Mouse (Mus musculus) bone marrow macrophage, adult 2 months (primary cell): Measurements from ENCODE around the gene Nfe2l2. TPM values are rescaled to one million over a fixed set of nuclear protein-coding genes. Genes with fewer than 3 reads are reported as not detected.
A peak's percentile ranks its signal among the peaks of the same experiment; 100 is the strongest.

Source experiments
- H3K27ac ChIP-seq: 2 replicates; pipeline ENCODE4 v1.5.1; 2012; ENCODE audit warnings: low read depth, low read length; ENCODE audit not compliant: insufficient read depth
- H3K4me1 ChIP-seq: 2 replicates; pipeline ENCODE4 v1.6.1; 2012; ENCODE audit warnings: low read length; ENCODE audit not compliant: control insufficient read depth, insufficient read depth
- H3K4me3 ChIP-seq: 2 replicates; pipeline ENCODE4 v1.5.1; 2012; ENCODE audit warnings: mild to moderate bottlenecking, low read length, moderate library complexity; ENCODE audit not compliant: insufficient read depth
- CTCF ChIP-seq: IDR thresholded peaks from 2 replicates; pipeline ENCODE4 v1.5.1; 2012; ENCODE audit warnings: low read depth, mild to moderate bottlenecking, low read length, moderate library complexity
- POLR2A ChIP-seq: IDR thresholded peaks from 2 replicates; pipeline ENCODE4 v1.6.1; 2012; ENCODE audit warnings: mild to moderate bottlenecking, low read depth, low read length, borderline replicate concordance
- polyA plus RNA-seq: library from polyadenylated mRNA; stranded (reverse); fragments of >200 nt; gene quantifications from 2 replicates; pipeline ENCODE4 v1.2.4, GENCODE M21; 2012; ENCODE audit not compliant: missing spikeins, insufficient read depth, insufficient read length

Gene Nfe2l2
- polyA plus RNA-seq, 1 experiment, result 269 TPM

DNA sequence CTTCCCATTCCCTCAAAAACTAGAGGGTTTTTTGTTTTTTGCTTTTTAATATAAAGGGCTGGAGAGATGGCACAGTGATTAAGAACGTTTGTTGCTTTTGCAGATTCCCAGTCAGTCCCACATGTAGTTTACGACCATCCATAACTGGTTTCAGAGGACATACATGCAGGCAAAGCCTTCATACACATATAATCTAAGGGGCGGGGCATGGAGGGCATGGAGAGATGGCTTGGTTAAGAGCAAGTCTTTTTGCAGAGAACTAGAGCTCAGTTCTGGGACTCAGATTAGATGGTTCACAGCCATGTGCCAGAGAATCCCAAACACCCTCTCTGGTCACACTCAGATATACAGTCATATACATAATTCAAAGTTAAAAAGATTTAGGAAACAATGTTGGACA lies 31.9 kb downstream of the Nfe2l2 start:
- TF ChIP-seq CTCF (no peak), POLR2A (no peak)
- Histone ChIP-seq H3K27ac (no peak overlapping the region), H3K4me1 (no peaks in the 10 kb centered on the region), H3K4me3 (no peak overlapping the region)

DNA sequence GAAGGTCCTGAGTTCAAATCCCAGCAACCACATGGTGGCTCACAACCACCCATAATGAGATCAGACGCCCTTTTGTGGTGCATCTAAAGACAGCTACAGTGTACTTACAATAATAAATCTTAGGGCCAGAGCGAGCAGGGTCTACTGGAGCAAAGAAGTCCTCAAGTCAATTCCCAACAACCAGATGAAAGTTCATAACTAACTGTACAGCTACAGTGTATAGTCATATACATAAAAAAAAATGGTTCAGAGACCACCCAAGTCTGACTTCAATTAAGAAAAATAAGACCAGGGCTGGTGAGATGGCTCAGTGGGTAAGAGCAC lies 33.1 kb downstream of the Nfe2l2 start:
- TF ChIP-seq POLR2A (no peak), CTCF (no peak)
- no peaks in the 10 kb centered on the region for H3K4me1 ChIP-seq
- no peak overlapping the region for H3K4me3 ChIP-seq
- no peak overlapping the region for H3K27ac ChIP-seq

DNA sequence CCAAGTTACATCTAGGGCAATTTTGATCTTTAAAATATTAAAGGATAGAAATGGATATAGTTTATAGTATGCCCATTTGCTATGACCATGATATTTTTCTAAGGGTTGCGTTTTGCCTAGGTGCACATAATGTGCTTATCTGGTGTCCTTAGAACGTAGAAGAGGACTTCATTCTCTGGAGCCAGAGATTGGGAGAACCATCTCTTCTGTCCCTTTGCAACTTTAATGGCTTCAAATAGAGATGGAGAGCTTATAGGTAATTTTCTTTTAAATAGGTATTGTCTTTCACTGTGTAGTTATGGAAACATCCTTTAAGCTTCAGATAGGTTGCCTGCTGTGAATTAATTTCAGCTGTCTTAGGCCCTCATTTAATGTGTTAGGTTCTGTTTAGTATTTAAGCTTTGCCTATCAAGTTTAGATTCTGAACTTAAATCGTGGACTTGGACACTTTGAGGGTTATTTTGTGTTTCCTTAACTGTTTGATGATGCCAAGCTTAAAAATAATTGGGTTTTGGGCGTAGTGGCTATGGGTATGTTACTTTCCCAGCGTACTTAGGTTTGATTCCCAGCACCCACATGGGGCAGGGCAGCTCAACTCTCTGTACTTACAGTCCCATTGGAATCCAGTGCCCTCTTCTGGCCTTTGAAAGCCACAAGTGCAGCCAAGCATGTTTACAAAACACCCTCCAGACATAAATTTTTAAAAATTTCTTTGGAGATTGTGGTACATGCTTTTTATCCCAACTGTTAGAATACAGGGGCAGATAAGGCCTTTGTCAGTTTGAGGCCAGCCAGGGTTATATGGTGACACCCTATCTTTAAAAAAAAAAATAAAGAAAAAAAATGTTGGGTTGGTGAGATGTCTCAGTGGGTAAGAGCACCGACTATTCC lies 33.8 kb downstream of the Nfe2l2 start:
- TF ChIP-seq POLR2A (no peak), CTCF (no peak)
- no peak overlapping the region for H3K4me3 ChIP-seq
- no peak overlapping the region for H3K27ac ChIP-seq

DNA sequence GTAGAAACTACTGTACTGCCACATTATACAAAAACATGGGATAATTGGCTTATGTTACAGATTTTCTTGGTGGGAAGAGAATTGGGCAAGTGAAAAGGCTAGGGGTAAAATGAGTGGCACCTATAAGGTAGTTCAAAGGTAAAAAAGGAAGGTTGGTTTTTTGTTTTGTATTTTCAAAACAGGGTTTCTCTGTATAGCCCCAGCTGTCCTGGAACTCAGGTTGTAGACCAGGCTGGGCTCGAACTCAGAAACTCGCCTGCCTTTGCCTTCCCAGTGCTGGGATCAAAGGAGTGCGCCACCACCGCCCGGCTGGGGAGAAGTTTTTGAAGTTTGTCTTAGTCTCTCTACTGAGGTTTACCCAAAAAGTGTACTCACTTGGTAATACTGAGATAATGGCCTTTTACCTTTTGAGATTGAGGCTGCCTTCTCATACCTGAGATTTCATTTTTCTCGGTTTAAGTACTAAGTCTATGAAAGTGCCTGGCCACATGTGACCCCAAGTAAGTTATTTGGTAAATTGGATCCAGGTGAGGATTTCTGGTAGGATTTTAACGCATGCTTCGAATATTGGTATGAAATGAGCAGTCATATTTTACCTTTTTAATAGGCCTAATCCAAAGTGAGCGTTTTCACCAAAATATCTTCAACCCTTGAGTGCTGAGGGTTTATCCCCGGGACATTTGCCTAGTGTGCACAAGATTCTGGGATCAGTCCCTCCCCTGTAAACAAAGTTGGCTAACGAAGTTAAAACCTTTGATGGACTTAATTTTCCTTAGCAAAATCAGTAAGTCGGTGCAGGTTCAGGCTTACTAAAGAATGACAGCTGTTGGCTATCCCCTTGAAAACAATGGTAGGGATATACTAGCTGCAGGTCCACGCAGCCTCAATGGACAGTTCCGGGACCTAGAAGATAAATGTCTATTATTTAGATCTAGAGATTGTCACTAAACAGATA lies 34.7 kb downstream of the Nfe2l2 start:
- no peaks in the 10 kb centered on the region for H3K4me1 ChIP-seq
- no peak overlapping the region; the same call in 1 of the 2 replicates for H3K27ac ChIP-seq
- no peak for TF ChIP-seq POLR2A
- no peak for TF ChIP-seq CTCF
- H3K4me3 ChIP-seq, result no peak overlapping the region

More for the DNA sequence above, 33.8 kb downstream of the Nfe2l2 start:
- H3K4me1 ChIP-seq, result no peaks in the 10 kb centered on the region

DNA sequence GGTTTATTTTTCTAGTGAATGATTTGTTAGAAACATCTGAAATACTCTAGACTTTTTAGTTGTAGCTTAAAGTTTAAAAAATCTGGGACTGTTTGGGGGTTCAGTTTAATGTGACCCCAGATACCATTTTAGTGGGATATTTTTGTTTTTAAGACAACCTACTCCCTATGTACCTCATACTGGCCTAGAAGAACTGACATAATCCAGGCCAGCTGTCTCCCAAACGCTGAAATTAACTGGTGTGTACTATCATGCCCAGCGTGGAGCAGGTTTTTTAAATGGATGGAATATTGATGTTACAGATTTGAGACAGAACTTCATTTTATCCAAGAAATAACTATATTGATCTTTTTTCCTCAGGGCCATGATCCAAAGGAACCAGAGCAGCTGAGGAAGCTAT lies 43.3 kb downstream of the Nfe2l2 start:
- H3K4me1 ChIP-seq, result peaks cover 17% of the 10 kb centered on the region
- no peak overlapping the region; the same call in 1 of the 2 replicates for H3K27ac ChIP-seq
- TF ChIP-seq CTCF (no peak), POLR2A (no peak)
- peak overlapping the region; percentile 98 for H3K4me3 ChIP-seq

DNA sequence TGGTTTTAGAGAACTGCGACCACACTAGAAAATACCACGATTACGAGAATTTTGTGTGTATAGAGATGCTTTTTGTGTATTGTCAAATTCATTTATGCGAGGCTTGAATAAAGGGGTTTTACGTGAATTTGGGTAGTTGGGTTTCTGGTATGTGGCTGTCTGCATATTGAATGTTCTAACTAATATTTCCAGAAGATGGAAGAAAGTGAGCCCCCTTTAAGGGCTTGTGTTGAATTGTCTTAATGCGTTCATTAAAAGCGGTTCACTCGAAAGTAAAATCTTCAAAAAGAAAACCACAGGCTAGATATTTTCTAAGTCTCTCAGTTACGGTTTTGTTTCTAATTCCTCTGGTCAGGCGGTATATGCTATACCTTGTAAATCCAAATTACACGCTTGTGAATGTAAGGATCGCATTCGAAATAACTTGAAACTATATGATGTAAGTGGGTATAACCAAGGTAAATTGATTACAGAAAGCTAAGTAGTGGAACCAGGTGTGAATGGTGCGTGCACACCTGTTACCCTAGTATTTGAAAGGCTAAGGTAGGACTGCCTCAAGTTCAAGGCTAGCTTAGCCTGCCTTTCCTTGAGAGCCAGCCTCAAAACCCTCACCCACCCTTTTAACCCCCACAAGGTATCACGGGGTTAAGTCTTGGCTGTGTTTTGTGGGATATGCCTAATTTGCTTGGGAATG lies 44.0 kb downstream of the Nfe2l2 start:
- TF ChIP-seq POLR2A (no peak), CTCF (no peak)
- Histone ChIP-seq H3K27ac (peak overlapping the region; percentile 94), H3K4me1 (peaks cover 18% of the 10 kb centered on the region), H3K4me3 (peak overlapping the region; percentile 98)

DNA sequence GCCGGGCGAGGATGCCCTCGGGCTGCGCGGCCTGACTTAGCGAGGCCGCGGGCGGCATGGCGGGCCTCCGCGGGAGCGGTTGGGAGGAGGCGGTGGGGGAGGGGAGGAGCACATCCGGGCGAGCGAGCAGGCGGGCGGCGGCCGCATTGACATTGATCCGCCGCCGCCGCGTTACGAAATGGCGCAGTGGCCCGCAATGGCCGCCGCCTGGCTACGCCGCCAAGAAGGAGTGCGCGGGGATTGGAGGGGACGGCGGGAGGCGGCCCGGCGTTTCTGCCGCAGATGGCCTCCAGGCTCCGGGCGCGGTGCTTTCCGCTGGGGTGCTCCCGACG lies 44.8 kb downstream of the Nfe2l2 start:
- Histone ChIP-seq H3K4me3 (peak overlapping the region; percentile 98), H3K4me1 (peaks cover 18% of the 10 kb centered on the region), H3K27ac (peak overlapping the region; percentile 94)
- TF ChIP-seq POLR2A, result no peak
- no peak for TF ChIP-seq CTCF

DNA sequence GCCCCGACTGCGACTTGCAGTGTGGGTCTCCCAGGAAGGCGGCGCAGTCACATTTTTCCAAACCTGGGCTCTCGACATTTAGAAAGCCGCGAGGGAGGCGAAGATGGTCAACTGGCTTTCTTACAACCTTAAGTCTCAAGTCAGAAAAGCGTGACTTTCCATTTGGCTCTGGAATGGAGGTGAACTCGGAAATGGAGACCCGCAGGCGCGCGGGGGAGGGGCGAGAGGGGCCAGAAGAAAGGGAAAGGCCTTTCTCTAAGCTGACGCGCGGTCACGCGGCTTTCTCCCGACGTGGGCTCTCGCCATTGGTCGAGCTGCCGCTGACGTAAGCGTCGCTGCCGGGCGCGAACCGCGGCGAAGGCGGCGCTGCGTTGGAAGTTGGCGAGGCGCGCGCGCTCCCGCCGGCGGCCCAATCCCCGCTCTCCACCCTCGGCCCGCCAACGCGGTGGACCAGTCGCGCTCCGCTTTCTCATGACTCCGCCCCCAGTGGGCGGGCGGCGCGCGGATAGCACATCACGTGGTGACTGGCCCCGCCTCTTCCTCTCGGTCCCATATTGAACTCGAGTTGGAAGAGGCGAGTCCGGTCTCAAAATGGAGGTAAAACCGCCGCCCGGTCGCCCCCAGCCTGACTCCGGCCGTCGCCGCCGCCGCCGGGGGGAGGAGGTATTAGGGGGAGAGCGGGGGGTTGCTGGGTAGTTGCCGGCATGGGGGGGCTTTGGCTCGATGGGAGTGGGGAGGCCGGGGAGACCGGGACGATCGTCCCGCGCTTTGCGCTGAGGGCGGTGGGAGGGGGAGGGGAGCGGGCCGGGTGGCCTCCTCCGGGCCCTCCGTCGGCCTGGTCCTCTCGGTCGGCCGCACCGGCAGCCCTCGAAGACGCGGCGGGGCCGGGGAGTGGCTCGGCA lies 45.5 kb downstream of the Nfe2l2 start, which contains the start of gene Hnrnpa3:
Hnrnpa3 (plus strand) TSS at position 535 of the 902 bp plus-strand sequence.
- H3K27ac ChIP-seq, result peak within 1 kb of the TSS; percentile 96
- H3K4me1 ChIP-seq, result peaks cover 18% of the 10 kb centered on the region
- H3K4me3 ChIP-seq, result peak within 1 kb of the TSS; percentile 98
- TF ChIP-seq CTCF (no peak), POLR2A (no peak)
